10 mouse cellular contexts compared by ENCODE assay signal in the genomic region with DNA sequence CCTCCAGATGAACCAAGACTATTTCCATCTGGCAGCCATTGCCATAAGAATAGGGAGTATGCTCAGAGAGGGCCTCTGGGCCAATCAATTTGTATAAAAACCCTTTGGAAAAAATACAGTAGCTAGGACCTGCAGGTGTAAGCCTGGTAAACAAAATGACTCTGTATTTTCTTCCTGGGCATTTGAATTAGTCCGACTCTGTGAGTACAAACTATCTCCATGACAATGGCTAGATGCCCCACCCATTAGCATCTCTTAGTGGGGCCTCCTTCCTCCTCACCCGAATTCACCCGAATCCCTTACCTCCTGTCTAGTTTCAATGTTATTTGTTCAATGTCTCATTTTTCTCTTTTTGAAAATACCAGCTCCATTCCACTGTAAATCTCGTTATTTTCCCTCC. TPM values are rescaled to one million over a fixed set of nuclear protein-coding genes. Genes with fewer than 3 reads are reported as not detected.
"Had no signal": no experiment of that assay in that cellular context is flagged by ENCODE, and none has a peak within 500 bp of the region (broad histone marks: within the 10 kb centered on the region; RNA-seq: fewer than 3 reads in every experiment).

No protein-coding gene starts in this region.

- DNase-seq: lung, adult 2 months; lung, postnatal 14 days; lung, postnatal 36 days; right cerebral cortex, postnatal 14 days; thymus, adult 2 months; thymus, postnatal 25 days; thymus, postnatal 4 days had no signal

RNA-seq across cellular contexts. Expression of gene Frmpd3, which starts 24.1 kb away (rescaled TPM):
- total RNA-seq: megakaryocyte progenitor cell, adult 5-6 weeks; monocyte, adult 5-6 weeks; neutrophil, adult 5-6 weeks had no signal
